Mouse (Mus musculus) inflammation-experienced regulatory T-cells, adult 6 months (primary cell): ENCODE results near the gene Myh4. TPM values are rescaled to one million over a fixed set of nuclear protein-coding genes. Genes with fewer than 3 reads are reported as not detected.

ENCODE experiments used
- ATAC-seq: one replicate; pipeline ENCODE4 v1.8.0; 2017
- polyA plus RNA-seq, 3 experiments: library from polyadenylated mRNA; unstranded; fragments of 100-300 nt; shearing (Covaris generic); gene quantifications; one replicate each; pipeline ENCODE4 v1.2.1; 2017

Gene Myh4
- polyA plus RNA-seq, result under 1 TPM in 1 of 3 experiments, not detected in 2; 0.07 TPM

DNA sequence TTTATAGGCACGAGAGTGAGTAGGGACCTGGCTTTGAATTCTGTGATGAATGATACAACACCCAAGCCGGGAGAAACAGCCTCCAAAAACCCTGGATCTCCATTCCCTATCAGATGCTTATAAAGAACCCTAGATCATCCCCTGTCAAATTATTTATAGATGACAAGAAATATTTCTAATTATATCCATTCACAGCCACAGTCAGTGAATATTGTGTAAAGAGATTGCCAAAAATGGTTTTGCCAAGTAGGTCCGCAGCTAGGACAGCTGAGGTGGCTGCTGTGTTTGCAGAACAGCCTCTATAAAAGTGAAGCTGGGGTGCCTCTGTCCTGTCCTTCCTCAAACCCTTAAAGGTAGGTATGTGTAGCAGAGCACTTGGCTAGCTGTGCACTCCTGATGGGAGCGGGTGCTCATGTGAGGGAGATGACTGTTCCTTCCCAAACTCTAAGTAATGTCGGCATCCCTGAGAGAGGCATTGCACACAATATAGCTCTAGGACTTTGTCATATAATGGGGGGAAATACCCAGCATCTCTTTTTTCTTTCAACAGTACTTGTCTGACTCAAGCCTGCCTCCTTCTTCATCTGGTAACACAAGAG lies at the start of gene Myh4:
TSS of gene Myh4 (plus strand) at position 549 of the 599 bp plus-strand sequence.
- ATAC-seq, result no peak

DNA sequence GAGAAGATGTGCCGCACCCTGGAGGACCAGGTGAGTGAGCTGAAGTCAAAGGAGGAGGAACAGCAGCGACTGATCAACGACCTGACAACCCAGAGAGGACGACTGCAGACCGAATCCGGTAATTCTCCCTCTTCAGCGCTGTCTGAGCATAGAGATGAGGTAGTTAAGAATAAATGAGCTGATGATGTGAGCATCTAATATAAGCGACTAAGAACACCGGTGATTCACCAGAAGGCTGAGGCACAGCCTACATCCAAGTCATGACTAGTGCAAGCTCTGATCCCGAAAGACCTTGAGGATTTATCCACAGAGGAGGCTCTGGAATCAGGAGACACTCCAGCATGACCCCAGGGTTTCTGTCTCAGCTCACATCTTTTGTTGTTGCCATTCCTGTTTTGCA lies 47.5 kb upstream of the Myh4 start:
- no peak for ATAC-seq

DNA sequence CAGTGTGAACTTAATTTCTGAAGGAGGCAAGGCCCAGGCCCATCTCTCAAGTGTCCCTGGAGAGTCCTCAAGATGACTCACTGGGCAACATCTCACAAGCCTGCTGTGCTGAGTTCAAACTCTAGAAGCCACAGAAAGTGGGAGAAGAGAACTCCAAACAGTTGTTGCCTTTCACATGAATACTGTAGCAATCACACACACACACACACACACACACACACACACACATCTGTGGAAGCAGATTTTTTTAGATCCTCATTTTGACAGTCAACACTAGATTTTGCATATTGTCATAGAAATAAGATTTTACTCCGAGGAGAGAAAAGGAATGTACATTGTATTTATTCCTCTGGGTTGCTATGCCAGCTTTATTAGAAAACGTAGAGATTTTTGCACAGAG lies 47.0 kb upstream of the Myh4 start:
- no peak for ATAC-seq

DNA sequence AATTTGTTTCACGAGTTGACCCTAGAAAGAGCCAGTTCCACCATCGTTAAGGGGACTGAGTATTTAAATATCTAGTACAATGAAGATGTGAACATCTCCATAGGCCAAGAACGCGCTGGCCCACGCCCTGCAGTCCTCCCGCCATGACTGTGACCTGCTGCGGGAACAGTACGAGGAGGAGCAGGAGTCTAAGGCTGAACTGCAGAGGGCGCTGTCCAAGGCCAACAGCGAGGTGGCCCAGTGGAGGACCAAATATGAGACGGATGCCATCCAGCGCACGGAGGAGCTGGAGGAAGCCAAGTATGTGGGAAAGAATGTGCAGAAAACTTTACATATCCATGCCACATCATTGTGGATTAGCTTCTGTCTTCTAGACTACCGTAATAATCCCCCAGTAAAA lies 46.3 kb upstream of the Myh4 start:
- no peak for ATAC-seq

DNA sequence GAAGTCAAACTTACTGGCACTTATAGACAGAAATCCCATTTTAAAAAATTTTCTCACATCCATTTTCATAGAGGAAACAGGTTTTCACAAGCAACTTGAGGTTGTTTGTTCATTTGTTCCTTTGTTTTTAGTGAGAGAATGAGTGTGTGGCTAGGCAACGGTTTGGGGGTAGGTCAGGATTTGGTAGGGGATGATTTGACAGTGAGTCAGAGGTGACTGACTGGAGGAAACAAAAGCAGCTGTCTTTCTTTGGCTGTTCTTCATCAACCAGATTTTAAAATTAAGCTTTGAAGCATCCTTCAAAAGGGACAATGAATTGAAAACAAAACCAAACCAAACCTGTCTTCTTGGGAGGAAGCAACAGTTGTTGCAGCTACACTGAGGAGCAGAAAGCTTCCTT lies 38.5 kb upstream of the Myh4 start:
- ATAC-seq, result no peak

DNA sequence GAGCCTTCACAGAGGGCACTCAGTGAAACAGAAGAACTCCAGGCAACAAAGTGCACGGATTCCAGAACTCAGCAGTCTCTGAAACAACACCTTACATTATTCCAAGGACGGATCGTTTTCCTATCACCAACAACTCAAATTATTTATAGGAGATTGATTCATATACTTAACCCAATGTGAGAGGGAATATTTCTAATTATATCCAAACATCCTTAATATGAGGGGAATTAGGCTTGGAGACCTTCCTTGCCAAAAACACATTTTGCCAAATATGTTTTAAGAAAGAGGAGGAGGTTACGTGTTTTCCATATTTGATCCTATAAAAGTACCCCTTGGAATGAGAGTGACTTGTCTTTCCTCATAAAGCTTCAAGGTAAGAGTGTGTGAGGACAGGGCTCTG lies 38.1 kb upstream of the Myh4 start, which contains the start of gene Myh1:
TSS of gene Myh1 (plus strand) at position 301 of the 400 bp plus-strand sequence.
- ATAC-seq, result no peak

DNA sequence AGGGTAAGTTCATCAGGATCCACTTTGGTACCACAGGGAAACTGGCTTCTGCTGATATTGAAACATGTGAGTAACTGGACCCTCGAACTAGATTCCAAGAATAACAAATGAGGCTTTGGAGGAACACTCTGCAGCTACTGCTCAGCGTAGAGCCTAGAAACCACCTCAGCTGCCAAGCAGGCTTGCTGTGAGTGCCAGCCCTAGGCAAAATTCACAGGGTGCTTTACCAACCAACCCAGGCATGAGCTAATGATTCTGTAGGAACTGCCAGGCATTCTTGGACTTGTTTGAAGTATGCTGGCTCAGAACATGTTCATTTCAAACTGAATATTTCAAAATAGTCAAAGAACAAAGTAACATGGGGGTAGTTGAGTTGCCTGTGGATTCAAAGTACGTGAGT lies 33.1 kb upstream of the Myh4 start:
- no peak for ATAC-seq

DNA sequence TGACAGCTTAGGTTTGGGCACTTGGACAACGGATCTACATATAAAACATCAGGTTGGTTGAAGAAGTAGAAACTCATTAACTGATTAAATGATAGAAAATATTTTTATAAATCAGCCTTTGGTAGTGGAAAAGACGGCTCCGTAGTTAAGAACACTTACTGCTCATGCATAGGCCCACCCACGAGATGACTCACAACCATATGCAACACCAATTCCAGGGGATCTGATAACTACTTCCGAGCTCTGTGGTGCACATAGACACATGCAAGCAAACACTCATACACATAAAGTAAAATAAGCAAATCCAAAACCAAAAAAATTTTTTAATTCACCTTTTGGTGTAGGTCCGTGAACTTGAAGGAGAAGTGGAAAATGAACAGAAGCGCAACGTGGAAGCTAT lies 16.0 kb upstream of the Myh4 start:
- no peak for ATAC-seq

DNA sequence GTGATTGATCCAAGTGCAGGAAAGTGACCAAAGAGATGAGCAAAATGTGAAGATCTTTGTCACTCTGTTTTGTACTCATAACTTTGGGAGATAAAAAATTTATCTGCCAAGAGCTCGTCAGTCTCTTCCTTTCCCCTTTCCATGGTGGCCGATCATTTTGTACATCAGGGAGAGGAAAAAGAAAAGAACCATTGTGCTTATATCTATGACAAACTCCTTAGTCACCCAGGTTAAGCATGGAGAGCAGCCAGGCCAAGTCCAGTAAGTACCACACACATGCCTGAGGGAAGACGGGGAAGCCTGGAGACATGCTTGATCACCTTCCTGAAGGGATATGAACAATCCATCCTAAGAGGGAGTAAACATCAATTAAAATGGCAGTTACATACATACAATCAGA lies 13.4 kb upstream of the Myh4 start:
- ATAC-seq, result no peak

DNA sequence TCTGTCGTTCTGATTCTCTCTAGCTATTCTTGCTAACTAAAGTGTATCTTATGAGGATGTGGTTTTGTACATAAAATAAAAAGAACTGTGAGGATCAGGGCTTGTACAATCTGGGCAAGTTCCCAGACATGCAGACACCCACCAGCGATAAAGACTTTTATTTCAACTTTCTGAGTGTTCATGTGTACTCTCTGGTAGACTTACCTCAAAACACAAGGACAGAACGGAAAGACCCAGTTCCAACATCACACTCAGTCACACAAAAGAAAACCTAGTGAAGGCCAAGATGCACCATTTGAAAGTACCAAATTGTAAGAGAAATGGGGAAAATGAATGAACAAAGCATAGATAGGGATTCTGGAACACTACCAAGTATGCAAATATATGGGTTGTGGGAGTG lies 9.1 kb upstream of the Myh4 start:
- ATAC-seq, result no peak

DNA sequence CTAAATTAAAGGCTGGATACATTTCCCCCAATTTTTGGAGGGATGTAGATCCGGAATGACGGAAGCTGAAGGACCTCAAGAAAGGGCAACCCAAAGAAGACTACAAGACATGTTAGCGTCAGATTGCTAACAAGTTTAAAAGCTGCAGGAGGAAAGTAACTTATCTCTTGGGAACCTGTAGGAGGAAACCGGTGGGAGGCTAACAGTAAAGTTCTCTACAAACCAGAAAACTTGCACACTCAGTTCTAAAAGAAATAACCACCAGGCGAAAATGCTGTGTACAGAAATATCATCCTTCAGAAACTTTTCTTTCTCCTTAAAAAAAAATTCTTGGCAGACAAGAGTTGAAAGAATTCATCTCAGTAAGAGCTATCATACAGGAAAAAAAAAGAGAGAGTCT lies 8.7 kb upstream of the Myh4 start:
- ATAC-seq, result no peak

DNA sequence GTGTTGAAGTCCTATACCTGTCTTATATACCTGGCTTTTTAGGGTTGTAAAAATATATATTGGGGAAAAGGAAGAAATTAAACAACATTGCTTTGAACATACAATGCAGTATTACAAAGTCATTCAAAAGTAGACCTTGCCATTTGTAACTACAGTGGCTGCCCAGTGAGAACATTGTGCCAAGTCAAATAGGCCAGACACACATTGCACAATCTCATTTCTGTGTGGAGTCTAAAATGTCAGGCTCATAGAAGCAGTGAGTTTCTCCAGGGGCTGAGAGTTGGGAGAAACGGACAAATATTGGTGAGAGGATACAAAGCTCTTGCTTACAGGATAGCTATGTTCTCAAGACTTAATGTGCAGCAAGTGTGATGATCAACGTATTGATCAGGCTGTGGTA lies 7.9 kb upstream of the Myh4 start:
- ATAC-seq, result no peak

DNA sequence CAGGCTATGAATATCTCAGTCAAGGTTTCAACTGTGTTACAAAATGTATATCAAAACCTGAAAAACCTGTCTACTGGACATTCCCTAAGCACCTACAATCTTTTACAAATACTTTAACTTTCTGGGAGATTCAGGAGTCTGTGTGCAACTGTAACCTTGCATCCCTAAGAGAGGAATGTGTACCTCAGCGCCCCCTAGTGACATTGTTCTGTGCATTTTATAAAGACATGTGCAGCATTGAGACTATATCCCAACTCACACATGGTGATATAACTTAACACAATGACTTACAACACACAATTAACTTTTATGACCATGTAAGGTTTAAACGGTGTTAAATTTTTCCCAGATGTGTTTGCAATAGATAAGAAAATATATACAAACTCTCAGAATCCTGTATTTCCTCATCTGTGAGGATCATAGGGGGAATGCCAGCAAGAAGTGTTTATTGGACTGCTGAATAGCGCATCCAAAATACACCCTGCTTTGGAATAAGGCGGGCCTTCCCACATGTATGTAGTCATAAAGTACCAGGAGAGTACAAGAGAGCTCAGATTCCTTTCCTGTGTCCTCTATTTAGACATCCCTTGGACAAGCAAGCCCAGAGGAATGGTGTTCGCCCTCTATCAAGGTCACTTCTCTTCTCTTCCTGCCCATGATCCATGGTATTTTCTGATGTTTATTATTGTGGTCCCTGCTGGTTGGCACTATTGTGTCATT lies 2.0 kb upstream of the Myh4 start:
- ATAC-seq, result no peak

DNA sequence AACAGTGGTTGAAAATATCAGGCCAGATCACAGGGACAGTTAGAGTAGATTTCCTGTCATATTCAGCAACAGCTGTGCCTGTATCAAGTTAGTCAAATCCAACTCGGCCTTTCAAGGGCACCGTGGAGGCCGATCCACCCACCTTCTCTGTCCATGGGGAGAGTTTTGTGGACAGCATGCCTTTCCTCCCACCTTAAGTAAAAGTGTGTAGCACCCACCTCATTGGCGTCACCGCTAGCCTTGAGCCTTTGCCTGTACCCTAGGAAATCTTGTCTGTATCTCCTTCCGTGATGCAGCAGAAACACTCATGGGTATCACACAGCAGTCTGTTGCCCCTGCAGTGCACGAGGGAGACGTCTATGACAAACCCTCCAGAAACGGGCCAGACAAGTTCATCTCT lies 1.0 kb upstream of the Myh4 start:
- ATAC-seq, result no peak

DNA sequence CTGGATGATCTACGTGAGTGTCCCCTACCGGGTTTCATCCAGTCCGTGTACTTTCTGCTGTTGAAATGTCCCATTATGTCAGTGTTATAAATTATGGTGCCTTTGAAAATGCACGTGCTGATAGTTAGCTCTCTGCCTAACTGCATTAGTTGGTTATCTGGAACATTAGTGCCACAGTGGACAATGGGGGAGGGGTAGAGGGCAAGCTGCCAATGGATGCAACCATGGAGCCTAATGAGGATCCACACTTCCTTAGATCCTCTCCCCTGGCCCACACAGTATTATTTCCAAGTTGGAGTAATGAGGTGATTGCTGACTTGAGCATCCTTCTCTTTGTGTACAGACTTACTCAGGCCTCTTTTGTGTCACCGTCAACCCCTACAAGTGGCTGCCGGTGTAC lies 3.2 kb downstream of the Myh4 start:
- no peak for ATAC-seq

DNA sequence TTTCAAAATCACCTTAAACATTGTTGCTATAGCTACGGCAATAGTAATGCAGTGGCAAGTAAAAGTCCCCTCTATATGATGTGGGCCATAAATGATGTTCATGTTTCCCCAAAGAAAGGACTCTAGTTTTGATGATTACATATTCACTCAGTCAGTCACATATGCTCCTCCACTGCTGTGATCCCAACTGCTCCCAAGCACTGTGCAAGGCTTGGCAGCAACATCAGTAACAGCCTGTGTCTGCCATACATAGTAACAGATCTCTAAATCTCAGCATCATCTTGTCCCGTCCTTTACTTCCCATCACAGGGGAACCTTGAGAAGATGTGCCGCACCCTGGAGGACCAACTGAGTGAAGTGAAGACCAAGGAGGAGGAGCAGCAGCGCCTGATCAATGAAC lies 15.9 kb downstream of the Myh4 start:
- ATAC-seq, result no peak

DNA sequence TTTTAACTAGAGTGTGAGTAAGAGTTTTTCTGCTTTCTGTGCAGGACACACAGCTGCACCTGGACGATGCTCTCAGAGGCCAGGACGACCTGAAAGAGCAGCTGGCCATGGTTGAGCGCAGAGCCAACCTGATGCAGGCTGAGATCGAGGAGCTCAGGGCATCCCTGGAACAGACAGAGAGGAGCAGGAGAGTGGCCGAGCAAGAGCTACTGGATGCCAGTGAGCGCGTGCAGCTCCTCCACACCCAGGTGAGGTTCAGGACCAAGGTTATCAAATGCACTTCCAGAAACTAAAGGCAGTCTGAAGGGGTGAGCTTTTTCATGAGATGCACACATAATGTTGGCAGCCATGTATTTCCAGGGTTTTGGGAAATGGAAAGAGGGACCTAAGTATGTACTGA lies 19.2 kb downstream of the Myh4 start:
- no peak for ATAC-seq

DNA sequence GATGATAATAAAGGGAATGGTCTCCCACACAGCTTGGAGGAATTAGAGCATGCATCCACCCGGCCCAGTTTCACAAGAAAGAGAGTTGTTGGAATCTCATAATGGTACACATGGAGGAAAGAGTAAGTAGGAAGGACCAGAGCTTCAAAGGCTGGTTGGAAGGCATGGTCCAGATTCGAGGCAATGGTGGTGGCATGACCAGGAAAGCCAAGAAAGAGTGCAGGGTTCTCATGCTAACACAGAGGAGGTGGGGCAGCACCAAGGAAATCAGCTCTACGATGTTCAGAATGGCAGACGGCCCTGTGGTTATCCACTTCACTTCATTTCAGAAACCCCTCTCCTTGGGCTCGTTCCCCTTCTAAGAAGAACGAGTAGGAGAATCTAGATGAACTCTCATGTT lies 23.1 kb downstream of the Myh4 start:
- no peak for ATAC-seq

DNA sequence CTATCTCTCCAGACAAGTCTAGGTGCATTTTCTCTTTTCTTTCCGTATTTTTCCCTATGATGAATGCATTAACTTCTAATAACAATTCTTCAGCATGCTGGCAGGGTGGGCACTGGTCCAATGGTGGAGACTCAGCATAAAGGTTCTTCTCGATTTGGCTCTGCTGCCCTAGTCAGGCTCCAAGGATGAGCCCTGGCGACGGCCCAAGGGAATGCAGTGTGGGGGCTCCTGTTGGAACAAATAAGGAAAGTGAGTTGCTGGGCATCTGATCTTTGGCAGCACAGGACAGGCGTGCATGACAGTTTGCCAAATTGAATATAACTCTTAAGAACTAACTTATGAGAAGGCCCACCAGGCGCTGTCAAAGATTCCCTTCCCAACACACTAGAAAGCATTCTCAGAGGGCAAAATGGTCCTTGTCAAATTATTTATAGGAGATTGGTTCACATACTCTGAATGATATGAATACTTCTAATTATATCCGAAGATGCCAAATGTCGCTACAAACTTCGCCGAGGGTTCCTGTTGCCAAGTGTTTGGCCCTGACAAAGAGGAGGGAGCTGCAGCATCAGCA lies 38.9 kb downstream of the Myh4 start, which contains the start of gene Myh8:
TSS of gene Myh8 (plus strand) at position 524 of the 574 bp plus-strand sequence.
- no peak for ATAC-seq

DNA sequence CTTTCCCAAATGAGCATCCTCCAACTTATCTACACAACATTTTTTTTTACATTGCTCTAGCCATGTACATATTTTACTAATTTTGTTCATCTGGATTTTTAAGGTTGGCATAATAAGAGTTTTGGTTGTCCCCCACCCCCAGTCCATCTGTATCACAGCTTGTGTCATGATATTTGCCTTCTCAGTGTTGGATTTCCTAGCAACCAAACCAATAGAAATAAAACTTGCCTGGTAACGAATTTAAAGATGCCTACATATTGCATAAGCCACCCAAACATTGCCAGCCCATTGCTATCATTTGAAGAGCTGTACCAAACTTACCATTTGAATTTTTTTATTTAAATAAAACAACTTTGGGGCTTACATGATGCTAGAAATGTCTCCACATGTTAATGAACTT lies 55.6 kb downstream of the Myh4 start:
- ATAC-seq, result no peak
